Mouse (Mus musculus) R1 (cell line): ENCODE data around the gene Psd.

ENCODE experiments used
- DNase-seq: peaks from one replicate; pipeline ENCODE4 v3.0.0-alpha.2; 2018; ENCODE audit warnings: low read depth, low spot score

Gene Psd

DNA sequence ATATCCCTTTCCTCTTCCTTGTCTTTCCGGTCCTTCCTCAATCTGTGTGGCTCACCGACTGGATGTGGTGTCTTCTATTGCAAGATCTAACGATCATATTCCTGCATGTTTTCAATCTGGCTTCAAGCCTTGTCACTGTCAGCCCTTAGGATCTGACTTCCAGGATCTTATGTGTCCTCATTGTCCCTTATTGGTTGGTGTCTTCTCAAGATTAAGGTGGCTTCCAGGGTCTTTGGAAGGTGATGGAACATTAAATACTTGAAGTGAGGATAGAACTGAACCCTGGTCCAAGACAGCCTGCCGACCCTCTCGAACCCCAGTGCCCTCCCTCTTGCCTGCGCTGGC lies 12.0 kb upstream of the Psd start:
- no peak for DNase-seq

DNA sequence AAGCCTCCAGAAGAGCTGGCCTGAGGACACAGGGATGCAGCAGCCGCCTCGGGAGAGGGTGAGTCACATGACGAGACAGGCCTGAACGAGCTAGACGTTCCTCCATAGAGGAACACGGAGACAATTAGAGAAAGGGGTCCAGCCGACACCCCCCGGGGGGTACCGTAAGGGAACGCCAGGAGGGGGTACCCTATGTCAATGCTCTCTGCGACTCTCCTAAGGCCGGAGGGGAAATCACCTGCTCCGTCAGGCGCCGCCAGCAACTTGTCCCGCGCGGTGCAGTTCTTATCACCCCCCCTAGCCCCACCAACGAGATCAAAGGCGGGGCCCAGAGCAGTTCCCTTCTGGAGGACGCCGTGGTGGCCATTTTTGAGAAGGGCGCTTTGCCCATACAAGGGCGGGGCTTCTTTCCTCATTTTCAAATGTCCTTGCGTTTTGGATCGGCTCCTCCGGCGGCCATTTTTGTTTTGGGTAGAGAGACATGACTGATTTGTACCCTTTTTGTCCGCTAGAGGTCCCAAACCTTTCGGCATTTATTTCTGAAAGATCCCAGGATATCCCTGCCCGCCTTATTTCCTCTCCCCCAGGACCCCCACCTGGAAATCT lies 11.5 kb upstream of the Psd start, which contains the start of gene Cuedc2:
Gene Cuedc2, minus strand, starts transcription at position 372 of the 606 bp plus-strand sequence.
- DNase-seq, result peak; percentile 97

DNA sequence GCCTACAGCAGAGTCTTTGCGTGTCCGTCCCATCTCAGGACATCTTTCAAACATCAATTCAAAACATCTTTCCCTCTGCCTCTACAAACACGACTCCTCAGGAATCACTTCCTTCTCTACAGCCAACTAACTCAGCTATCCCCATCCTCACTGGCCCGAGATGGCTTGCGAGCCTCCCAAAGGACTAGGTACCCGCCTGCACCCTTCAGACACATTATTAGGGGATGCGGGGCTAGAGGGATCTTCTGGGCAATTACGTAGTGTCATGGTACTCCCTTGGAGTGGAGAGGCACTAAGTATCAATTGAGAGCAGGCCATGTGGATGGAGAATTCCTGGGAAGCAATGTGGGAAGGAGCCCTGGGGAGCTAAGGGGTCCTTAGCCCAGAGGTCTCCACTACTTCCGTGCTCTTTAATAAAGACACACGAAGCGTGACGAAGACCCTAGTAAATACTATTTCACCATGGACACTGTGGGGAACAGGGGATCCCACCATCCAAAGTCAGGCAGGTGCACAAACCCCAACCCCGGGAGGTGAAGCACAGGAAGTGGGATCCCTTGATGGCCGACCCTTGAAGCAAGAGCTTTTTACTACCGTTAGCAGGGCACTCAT lies 10.9 kb upstream of the Psd start:
- no peak for DNase-seq

DNA sequence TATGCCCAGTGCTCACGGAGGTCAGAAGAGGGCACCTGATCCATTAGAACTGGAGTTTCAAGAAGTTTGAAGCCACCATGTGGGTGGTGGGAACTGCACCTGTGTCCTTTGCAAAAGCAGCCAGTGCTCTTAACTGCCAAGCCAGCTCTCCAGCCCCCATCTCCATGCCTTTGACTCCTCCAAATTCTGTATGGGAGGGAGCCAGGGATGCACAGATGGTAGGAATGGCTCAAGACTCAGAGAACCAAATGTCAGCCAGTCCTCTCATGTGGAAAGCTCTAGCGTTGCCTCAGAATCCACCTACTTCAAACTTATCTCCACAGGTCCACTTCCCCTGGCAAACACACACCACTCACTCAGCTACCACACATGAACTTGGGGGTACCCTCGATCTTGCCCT lies 7.0 kb upstream of the Psd start:
- no peak for DNase-seq

DNA sequence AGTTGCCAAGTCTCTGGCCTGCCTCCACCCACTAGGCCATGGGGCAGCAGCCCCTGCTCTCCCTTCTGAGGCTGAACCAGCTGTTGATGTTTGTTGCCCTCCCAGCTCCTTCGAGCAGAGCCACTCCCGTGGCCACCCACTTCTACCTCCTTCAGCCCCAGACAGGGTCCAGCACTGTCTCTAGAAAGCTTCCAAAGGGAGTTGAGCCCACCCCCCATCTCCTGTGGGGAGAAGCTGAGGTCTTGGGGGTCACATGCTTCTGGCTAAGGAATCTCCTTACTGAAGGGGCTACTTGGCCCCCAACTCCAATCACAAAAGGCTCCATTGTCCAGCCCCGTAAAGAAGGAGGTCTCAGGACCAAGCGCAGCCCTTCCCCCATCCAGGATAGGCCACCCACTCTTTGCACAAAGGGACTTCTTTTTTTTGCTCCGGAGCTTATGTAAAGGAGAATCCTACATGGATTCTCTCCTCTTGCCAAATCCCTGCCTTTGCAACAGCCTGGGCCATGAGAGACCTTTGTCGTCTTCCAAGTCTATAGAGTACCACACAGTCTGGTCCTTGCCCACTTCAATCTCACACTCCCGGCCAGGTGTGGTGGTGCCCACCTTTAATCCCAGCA lies 5.9 kb upstream of the Psd start:
- no peak for DNase-seq

DNA sequence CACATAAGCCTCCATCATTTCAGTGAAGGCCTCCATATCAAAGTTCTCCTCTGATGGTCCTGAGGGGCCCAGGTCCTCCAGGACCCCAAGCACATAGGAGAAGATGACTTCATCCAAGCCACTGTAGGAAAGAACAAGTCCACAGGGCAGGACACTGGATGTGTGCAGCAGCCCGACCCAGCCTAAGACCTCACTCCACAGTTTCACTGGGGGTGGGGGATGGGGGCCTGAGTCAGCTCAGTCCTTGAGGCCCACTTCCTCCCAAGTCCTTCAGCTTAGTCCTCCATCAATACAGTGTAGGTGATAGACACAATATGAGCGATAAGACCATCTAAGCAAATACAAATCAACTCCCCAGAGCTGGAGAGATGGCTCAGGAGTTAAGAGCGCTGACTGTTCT lies 5.0 kb upstream of the Psd start:
- no peak for DNase-seq

DNA sequence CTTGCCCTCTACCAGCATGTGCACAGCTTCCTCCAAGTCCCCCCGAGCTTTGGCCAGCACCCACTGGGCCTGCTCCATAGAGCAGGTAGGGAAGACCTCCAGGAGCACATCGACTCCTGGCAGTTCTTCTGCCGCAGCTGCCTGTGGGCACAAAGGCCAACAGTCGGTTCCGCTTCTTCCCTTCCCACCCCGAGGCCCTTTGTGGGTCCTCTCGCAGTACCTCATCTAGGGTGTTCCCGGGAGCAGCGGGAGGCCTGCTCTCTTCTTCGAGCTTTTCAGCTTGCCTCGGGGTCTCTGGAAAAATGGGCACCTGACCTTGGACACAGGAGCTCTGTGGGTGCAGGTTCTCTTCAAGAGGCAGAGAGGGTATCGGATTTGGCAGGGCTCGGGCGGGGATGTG lies 4.4 kb upstream of the Psd start:
- DNase-seq, result no peak

DNA sequence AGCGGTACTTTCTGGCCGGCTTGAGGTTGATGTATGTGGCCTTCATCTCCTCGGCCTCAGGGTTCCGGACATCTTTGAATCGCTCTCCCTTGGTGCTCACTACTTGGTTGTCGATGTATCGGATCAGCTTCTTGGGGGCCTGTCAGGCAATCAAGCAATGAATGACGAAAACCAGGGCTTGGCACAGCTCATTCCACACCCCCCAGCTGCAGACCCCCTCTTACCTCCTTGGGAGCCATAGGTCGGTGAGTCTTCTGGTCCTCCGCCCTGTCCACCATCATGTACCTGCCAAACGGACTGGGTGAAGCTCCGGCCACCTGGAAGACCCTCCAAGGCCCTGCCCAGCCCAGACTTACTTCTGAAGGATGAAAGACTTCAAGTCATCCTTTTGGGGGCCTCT lies 3.7 kb upstream of the Psd start:
- DNase-seq, result no peak

DNA sequence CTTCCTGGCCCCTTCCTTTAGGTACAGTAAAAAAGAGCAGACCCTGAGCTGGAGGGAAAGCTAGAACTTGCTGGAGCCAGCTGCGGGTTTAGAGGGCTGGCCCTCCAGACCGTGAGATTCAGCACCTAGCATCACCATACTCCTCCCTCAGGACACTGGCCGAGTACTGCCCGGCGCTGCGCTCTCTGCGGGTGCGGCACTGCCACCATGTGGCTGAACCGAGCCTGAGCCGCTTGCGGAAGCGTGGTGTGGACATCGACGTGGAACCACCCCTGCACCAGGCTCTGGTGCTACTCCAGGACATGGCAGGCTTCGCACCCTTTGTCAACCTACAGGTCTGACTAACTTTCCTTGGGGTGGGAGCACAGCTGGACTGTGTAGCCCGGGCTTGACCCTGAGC lies 3.0 kb upstream of the Psd start:
- DNase-seq, result peak; percentile 75

DNA sequence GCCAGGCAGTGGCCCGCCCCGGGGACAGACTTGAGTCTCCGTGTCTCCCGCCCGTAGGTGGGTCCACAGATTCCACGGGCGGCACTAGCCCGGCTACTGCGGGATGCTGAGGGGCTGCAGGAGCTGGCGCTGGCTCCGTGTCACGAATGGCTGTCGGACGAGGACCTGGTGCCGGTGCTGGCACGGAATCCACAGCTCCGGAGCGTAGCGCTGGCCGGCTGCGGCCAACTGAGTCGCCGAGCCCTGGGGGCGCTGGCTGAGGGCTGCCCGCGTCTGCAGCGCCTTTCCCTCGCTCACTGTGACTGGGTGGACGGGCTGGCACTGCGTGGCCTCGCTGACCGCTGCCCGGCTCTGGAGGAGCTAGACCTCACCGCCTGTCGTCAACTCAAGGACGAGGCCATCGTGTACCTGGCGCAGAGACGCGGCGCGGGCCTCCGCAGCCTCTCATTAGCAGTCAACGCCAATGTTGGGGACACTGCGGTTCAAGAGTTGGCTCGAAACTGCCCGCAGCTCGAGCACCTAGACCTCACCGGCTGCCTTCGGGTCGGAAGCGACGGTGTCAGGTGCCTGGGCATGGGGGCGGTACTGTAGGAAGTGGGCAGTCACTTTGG lies 2.2 kb upstream of the Psd start:
- DNase-seq, result no peak

DNA sequence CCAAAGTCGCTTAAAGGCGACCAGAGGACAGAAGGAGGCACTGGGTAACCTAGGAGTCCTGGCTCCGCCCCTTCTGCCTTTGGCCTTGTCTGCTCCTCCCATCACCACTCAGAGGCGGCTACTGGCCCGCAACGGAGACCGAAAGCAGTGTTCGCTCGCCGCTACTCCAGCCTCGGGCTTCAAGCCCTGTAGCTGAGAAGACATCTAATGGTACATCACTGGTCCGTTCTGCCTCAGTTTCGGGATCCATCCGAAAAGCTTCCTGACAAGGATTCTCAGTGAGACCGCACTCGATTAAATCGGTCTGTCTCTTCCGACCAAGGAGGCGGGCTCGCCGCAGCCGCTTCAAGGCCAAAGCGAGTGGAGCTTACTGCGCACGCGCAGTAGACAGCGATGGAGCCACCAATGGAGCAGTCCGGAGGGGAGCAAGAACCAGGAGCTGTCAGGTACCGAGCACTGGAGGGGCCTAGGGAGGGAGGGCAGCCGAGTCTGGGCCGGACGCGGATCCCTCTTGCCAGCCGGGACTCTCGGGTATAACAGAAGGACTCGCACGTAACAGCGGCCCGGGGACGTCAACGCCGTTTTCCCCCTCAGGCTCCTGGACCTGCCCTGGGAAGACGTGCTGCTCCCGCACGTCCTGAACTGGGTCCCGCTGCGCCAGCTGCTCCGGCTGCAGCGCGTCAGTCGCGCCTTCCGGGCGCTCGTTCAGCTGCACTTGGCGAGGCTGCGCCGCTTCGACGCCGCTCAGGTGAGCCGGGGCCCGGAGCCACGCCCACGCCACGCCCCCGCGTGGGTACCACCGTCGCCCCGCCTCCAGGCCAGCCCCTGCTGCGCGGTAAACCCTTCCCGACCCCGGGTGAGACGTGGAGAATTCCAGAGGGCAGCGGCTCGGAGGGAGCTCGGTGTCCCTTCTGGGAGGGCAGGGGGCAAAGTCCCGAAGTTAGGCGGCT lies 1.4 kb upstream of the Psd start, which contains the start of gene Fbxl15:
Gene Fbxl15, plus strand, starts transcription at position 104 of the 950 bp plus-strand sequence.
- peak; percentile 98 for DNase-seq

DNA sequence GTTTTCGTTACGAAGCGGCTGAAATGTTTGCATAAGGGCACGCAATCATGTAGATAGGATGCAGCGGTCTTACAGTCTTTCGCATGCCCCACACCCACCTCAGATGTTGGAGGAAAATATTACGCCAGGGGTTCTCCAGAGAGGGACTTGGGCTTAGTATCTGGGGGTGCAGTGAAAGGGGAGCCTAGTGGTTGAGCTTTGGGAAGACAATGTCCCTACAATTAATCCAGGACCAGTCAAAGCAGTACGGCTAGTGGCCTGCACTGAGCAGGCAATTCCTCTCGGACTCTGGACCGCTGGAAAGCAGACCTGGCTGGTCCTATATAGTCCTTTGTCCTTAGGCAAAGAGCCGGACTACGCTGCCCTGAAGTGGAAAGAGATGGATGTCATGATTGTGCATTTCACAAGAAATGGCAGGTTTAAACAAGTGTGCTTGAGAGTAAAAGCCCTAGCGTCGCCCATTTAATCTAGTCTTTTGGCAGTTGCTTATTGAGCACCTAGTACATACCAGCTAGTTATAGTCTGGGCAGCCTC lies 642 bp upstream of the Psd start:
- DNase-seq, result no peak

DNA sequence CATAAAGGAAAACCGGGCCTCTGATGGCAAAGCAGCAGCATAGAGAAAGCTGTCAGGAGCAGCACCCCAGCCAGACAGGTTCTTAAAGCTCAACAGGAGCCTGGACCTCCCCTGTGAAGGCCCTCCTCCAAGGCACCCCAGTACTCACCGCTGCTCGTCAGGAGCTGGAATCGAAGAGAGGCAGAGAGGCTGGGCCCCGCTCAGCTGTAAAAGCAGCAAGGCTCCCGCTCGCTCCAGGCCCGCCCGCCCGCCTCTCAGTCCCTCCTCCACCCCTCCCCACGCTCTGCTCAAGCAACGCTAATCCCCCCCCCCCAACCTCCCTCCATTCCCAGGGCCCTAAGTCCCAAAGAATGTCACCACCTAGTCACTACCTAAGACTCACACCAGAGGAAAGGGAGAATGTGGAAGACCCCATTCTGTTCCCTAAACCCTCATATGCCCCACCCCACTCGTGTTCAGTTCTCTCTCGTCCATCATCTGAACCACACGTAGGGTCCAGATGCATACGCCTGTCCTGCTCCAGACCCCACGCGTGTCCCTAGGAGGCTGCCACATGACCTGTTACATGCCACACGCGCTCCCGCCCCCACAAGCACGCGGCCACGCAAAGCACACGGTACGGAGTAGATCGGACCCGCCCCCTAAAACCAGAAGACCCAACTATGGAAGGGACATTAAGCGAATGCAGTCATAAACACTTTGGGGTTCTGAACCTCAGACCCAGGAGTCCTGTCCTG lies 769 bp downstream of the Psd start:
- no peak for DNase-seq

DNA sequence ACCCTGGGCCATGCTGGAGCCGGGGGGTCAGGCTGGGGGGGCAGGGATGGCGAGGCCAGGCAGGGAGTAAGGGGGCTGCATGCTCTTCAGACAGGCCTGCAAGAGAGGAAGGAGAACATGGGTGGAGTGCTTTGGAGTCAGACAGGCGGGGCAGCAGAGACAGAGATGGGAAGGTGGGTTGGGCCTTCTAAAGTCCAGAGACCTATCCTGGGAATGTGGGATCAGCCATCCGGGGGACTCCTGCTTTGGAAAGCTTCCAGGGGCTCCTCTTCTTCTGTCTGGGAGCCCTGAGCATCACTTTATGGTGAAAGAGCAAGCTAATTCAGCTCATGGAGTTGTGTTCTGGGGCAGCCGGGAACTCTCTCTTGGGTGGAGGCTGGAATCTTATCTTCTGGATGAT lies 2.0 kb downstream of the Psd start:
- DNase-seq, result no peak

DNA sequence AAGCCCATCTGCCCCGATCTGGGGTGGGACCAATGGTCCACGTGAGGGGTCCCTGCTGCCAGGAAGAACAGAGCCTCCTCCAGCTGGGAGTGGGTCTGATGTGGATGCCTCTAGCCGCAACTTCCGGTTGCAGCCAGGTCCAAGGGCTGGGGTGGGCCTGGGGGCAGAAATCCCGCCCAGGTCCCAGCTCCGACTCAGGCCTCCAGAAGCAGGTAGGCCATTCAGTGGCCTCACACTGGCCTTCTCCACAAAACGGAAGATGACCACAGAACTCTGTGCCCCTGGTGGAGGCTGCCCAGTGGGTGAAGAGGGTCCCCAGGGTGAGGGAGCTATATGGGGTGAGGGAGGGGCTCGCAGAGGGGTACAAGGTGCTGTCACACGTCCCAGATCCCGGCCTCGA lies 2.6 kb downstream of the Psd start:
- no peak for DNase-seq

DNA sequence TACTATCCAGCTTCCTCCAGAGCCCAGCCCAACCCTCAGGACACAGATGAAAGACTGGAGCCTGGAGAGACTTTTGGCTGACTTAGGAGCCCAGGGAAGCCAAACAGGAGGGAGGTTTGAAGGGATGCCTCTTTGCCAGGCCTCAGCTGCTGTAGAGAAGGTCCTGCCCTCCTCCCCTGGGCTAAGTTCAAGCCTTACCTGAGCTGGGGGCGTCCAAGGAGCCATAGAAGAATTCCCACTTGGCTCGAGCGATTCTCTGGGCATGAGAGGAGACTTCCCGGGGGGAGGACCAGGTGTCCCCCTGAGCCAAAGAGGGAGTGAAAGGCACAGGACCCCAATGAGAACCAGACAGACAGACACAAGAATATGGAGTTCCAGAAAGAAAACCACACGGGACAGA lies 3.2 kb downstream of the Psd start:
- DNase-seq, result no peak

DNA sequence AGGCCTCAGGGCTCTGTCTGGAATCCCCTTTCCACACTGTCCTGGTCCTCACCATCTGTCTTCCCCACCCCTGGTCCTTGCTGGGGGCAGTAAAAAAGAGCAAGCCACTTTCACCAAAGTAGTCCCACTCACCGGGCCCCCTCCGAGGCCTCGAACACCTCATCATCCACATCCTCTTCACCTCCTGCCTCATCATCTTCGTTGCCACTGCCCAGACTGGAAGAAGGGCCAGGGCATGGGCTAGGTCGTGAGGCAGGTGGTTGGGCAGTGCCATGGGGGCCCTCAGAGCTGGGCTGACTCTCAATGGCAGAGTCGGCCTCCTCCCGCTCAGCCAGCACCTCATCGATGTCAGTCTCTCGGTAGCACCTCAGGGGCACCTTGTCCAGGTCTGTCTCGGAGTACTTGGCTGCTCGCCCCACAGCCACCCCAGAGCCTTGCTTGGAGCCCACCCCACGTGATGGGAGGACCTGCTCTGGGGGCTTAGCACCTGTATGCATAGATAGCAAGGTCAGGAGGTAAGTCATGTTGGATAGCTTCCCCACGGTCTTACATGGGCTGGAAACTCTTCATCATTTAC lies 3.9 kb downstream of the Psd start:
- DNase-seq, result no peak

DNA sequence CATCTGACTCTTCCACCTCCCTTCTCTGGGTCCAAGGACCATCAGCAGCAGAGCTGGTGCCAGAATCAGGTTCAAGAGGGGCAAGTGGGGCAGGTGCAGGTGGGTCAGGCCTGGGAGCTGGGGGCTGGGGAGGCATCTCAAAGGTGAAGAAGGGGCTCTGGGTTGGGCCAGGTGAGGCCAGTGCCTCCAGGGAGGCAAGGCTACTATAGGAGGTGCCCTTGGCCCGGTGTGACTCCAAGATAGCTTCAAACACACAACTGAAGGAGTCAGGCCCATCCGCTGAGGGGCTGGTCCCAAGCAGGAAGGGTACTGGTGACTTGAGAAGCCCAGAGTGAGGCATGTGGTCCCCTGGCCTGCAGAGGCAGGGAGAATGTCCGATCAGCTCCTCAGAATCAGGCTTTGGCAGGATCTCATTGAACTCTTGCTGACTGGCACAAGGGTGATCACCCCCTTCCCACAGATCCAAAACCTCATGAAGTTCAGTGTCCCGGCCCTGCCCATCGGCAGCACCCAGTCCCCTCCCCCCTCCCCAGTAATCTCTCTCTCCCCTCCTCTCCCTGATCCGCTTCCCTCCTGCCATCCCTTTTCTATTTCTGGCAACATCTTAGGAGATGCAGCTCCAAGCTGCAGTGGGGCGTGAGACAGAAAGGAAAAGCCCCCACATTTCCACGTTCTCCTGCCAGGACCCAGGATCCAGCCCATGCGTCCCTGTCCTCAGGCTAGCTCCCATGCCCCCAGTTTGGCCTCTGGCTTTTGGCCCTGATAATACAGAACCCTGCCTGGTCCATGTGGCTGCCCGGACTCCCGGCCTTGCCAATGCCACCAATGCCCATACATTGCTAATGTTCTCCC lies 4.6 kb downstream of the Psd start:
- DNase-seq, result no peak

DNA sequence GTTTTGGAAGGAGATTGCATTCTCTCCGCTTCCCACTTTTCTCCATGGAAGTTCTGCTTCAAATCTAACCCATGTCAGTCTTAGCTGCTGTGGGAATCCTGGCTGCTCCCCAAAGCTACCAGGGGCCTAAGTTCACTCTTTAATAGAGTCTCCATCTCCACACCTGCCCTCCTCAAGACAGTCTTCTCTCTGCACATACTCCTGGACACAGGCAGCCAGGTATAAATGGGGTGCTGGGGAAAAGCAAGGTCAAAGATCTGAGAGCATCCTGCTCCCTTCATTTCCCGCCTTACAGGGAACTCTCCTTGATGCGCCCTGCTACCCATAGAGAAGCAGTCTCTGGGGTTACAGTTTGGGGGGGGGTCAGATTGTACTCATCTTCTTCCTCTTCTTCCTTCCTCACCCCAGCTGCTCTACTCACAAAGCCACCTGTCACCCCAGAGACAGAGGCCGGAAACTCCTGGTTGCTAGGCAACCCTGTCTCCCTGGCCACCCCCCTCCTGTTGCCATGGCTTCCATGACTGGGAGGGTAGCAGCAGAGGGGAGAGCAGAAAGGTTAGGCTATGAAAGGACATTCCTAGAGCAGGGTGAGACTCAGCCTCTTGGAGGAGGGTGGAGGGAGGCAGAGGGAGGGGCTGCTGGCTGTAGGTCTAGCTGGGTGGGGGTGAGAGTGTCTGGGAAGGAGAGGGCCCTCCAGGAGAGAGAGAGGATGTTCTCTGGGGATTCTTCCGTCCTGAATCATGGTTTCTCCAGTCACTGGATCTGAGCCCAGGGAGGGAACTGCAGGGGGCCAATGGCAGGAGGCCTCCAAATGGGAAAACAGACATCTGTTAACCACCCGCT lies 5.6 kb downstream of the Psd start:
- DNase-seq, result peak; percentile 80
